Mouse (Mus musculus) cerebellum, adult (tissue): ENCODE results near the gene Gm20388.
A peak's percentile ranks its signal among the peaks of the same experiment; 100 is the strongest.

Source experiments
- ATAC-seq: cut with Nextera tagmentation; 2 replicates; pipeline ENCODE4 v1.9.2; 2017; ENCODE audit warnings: mild to moderate bottlenecking, moderate library complexity, mixed read lengths; ENCODE audit not compliant: insufficient number of reproducible peaks, low FRiP score, low TSS enrichment

Gm20388 gene

GRCm38 (mm10) chr8:122470691-122471090 lies 2560.1 kb downstream of the Gm20388 start:
- ATAC-seq, result no peak

- no peak for ATAC-seq
Measured at GRCm38 (mm10) chr8:122473911-122474421, 2563.3 kb downstream of the Gm20388 start.

- no peak for ATAC-seq
Measured at GRCm38 (mm10) chr8:122474951-122475560, 2564.4 kb downstream of the Gm20388 start.

GRCm38 (mm10) chr8:122475580-122476320 lies 2565.1 kb downstream of the Gm20388 start, which contains the start of the genes Rnf166 and Ctu2:
TSS of gene Rnf166 (minus strand) at chr8:122476064.
TSS of gene Ctu2 (plus strand) at chr8:122476143.
- ATAC-seq, result peak; percentile 78

- no peak for ATAC-seq
Measured at GRCm38 (mm10) chr8:122482448-122482847, 2571.8 kb downstream of the Gm20388 start.

GRCm38 (mm10) chr8:122483877-122484276 lies 2573.2 kb downstream of the Gm20388 start:
- ATAC-seq, result no peak

- ATAC-seq, result no peak
Measured at GRCm38 (mm10) chr8:122484831-122485230, 2574.2 kb downstream of the Gm20388 start.

GRCm38 (mm10) chr8:122488387-122488786 lies 2577.7 kb downstream of the Gm20388 start:
- no peak for ATAC-seq

DNA sequence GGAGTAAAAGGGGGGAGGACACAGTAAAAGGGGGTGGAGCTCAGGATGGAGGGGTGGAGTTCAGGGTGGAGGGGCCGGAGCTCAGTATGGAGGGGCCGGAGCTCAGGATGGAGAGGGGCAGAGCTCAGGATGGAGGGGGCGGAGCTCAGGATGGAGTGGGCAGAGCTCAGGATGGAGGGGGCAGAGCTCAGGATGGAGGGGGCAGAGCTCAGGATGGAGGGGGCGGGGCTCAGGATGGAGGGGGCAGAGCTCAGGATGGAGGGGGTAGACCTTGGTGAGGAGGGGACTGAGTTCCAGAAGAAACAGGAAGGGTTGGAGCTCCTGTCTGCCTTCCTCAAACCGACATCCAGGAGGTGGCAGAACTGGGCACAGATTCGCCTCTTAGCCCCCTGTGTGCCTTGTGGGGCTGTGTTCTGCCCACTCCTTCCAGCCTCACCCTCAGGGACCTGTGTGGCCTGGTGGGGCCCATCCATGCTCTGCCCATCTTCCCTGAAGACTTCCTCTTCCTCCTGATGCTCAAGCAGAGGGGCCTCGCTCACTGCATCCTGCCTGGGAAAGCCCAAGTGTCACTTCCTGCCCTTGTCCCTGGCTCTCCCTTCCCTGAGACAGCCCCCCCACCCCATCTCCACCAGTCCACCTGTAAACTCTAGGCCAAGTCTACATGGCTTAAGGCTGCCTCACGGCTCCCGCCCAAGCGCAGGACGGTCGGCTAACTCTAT lies 2586.5 kb downstream of the Gm20388 start:
- ATAC-seq, result no peak

- ATAC-seq, result no peak
Measured at GRCm38 (mm10) chr8:122497912-122498311, 2587.3 kb downstream of the Gm20388 start.

DNA sequence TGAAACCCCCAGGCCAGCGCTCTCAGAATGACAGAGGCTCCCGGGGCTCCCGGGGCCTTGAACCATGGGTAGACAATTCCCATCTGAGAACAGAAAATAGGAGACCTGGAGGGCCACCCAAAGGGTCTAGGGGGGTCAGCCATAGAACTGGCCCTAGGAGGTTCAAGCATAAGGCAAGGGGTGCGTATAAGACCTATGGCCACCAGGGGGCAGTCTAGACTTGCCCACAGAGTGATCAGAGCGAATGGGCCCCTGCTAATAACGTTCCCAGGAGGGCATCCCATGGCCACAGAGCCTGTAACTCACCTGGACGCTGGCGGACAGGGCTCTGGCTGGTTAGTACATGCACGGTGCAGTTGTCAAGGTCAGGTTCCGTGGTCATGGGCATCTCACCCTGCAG lies 2590.2 kb downstream of the Gm20388 start:
- ATAC-seq, result peak; percentile 77; the same call in 1 of the 2 replicates

DNA sequence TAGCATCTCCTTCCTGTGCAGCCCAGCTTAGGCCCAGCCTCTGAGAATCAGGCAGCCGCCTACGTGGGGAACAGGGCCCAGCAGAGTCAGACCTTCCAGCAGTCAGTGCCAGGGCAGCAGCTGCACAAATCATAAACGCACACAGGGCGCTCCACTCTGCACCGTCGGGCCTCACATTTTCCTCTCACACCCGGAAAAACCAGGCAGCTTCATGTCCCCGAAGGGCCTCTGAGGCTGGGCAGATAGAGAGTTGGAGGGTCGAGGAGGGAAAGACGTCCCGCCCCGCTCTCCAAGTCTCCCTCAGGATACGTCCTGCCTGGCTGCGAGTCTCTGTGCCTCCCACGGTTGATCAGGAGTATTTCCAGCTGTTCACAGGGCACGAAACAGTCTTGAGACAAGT lies 2600.9 kb downstream of the Gm20388 start:
- ATAC-seq, result no peak

DNA sequence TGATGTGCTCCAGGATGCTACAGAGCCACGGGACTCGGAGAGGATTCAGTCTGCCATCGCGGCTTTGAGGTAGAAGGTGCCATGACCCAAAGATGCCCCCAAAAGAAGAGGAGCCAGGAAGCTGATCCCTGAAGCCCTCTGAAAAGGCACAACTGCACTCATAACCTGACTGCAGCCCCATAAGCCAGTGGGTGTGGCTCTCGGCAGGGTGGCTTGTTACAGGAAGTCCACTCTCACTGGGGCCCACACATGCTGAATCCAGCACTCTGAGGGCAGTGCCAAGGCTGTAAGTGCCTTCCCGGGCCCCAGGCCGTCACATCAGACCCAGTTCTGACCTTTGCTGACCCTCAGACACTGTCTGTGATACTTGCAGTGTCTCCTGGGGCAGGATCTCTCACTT lies 2601.8 kb downstream of the Gm20388 start:
- ATAC-seq, result no peak

- ATAC-seq, result no peak
Measured at GRCm38 (mm10) chr8:122515699-122516098, 2605.1 kb downstream of the Gm20388 start.

DNA sequence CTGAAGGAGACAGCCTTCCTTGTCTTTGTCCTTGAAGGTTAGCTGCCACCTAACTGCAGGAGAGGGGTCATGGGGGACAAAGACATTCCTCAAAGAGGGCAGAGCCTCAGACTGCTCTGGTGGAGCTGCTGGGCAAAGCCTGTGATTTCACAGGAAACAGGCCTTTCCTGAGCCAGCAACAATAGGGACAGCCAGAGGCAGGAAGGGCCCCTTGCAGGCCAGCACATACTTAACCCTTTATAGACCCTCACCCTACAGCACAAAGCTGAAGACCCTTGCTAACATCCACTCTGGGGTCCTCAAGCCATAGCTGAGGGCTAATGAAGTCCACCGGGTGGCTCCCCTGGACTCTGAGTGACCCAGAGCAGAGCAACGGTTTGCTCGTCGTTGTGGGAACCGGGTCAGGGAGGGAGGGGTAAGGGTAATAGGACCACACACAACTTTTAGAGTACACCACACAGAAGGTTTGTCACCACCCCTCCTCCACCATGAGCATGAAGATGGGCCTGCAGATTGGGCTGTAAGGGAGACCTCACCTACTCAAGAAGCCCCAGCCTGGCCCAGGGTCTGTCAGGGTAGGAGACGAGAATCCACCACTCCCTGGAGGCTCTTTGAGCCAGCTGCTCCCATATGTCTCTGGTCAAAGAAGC lies 2607.0 kb downstream of the Gm20388 start:
- no peak for ATAC-seq

DNA sequence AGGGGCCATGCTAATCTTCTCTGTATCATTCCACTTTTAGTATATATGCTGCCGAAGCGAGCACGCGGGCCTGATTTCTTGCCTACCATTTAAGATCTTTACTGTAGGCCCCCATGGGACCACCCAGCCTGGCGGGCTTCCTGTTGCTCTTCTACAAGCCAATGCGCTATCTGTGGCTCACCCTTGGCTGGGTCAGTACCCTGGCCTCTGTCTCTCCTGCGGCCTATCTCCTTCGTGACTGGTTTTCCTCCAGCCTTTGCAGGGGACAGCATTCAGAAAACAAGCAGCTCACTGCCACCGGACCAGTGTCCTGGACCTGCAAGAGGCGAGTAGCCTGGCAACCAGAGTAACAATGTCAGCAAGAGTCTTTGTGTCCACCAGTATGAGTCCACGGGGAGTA lies 2610.0 kb downstream of the Gm20388 start:
- no peak for ATAC-seq

DNA sequence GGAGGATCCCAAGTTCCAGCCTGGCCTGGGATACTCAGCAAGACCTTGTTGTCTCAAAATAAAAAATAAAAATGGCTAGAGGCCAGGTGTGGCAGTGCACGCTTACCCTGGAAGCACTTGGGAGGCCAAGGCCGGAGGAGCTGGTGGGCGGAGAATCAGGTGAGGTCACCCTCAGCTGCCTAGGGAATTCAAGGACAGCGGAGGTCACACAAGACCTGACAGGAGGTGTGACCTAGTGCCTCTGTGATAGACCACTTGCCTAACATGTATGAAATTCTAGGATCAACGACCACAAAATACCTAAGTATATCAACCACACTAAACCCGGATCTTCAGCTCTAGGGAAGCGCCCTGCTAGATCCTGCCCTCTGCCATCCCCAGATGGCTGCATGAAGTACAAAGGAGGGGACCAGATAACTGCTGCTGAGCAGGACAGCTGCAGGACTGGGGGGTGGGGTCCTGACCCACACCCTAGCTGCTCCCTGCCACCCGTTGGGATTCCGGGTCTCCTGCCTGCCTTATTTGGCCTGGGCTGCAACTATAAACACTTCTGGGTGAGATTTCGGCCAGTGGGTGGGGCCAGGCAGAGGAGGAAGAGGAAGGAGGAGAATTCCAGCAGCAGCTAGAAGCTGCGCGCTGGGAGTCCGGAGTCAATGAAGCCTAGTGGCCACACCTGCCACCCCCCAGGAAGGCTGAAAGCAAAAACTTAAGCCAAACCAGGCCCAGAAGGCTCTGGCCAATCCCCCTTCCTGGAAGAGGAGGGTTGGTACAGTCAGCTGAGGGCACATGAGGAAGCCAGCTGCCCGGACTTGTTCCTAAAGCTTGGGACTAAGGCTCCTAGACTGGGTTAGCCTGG lies 2612.4 kb downstream of the Gm20388 start:
- no peak for ATAC-seq

DNA sequence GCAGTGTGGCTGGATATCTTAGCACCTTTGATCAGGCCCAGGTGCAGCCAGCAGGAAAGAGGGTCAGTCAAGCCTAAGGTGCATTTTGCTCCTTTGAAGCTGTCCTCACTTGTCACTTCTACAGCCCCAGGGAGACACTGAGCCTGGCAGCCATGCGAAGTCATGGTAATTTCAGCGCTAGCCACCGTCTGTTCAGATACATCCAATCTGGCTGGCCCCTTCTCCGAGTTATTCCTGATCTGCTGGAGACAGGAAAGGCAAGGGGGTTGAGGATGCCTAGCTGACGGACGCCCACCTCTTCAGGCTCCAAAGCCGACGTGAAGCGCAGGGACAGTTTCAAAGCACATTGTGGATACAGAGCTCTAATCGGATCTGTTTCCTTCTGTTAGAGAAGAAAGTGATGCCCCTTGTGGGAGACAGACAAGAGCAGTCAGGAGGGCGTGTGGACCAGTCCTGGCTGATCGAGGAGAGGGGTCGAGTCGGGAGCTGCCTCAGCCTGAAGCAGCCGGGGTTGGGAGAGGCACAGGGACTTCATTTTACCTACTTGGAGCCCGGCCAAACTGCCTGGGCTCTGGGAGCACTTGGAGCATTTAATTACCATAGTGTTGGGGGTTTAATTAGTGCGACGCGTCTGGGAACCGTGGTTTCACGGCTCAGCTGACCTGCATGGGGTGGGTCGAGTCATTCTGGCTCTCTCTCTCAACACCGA lies 2613.2 kb downstream of the Gm20388 start:
- no peak for ATAC-seq

GRCm38 (mm10) chr8:122524506-122524905 lies 2613.9 kb downstream of the Gm20388 start:
- no peak for ATAC-seq
